In the genomic region with DNA sequence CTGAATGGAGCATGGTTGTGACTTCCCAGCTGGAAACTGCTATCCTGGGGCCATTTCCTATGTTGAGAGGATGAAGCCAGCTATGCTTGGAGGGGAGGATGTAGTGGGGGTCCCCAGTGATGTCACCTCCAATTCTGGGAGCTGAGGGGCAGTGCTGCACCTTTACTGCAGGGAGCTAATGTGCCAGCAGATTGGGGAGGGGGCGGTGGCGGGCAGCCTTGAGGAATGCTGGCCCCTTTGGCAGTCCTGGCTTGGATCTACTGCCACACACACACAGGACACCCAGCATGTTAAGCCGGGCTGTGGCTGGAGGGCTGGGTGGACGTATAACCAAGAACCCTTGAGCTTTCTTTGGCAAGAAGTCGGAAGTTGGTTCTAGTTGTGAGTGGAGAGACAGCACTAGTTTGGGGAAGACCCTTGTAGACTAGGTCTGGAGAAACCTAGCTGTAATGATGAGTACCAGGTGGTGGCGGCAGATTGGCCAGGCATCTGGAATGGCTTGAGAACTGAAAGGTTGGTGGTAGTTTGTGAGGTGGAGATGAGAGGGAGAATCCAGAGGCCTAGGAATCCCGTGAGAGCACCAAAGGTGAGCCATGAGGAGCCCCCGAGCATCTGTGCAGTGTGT, we compare ENCODE assay signal across 8 mouse cellular contexts. TPM values are rescaled to one million over a fixed set of nuclear protein-coding genes. Genes with fewer than 3 reads are reported as not detected.
DNase-seq lines count a peak whose midpoint lies in the region; ATAC-seq lines count a peak whose summit lies in the region.
"Had no signal": no experiment of that assay in that cellular context is flagged by ENCODE, and none has a peak within 500 bp of the region (broad histone marks: within the 10 kb centered on the region; RNA-seq: fewer than 3 reads in every experiment).

No protein-coding gene starts in this region.

- H3K4me2 ChIP-seq in kidney, embryonic 16.5 days (replicated peaks; ENCODE audit: low read depth, low read length): peak overlapping the region; percentile 99
- H3K4me2 ChIP-seq in forebrain, embryonic 13.5 days: peak overlapping the region; percentile 92
- H3K4me2 ChIP-seq in limb, embryonic 11.5 days (ENCODE audit: low read depth, severe bottlenecking): peak overlapping the region; percentile 97
- peak overlapping the region; percentile 99 for H3K4me2 ChIP-seq in neural tube, embryonic 13.5 days

- H3K27ac ChIP-seq in kidney, embryonic 16.5 days (ENCODE audit: low read length): no peak overlapping the region
- H3K27ac ChIP-seq in forebrain, embryonic 13.5 days: no peak overlapping the region
- no peak overlapping the region for H3K27ac ChIP-seq in limb, embryonic 11.5 days (replicated peaks; ENCODE audit: low read depth, low read length)
- H3K27ac ChIP-seq in neural tube, embryonic 13.5 days (replicated peaks): no peak overlapping the region

- peaks cover 41% of the 10 kb centered on the region for H3K4me1 ChIP-seq in kidney, embryonic 16.5 days (ENCODE audit: insufficient read depth, low read length)
- H3K4me1 ChIP-seq in forebrain, embryonic 13.5 days: peaks cover 41% of the 10 kb centered on the region
- peaks cover 28% of the 10 kb centered on the region for H3K4me1 ChIP-seq in limb, embryonic 11.5 days (ENCODE audit: control insufficient read depth, insufficient read depth, low read length)
- H3K4me1 ChIP-seq in neural tube, embryonic 13.5 days (replicated peaks): peaks cover 35% of the 10 kb centered on the region

- no peak for DNase-seq in kidney, postnatal 25 days
- DNase-seq in limb, embryonic 11.5 days (ENCODE audit: low spot score): no peak
- no peak for DNase-seq in thymus, postnatal 14 days
- DNase-seq in gastrocnemius, adult 18-20 months (ENCODE audit: low spot score): no peak
- DNase-seq: right cerebral cortex, adult 18-20 months had no signal

- H3K36me3 ChIP-seq in kidney, embryonic 16.5 days (ENCODE audit: insufficient read depth, low read length): peaks cover 11% of the 10 kb centered on the region
- peaks cover 48% of the 10 kb centered on the region for H3K36me3 ChIP-seq in forebrain, embryonic 13.5 days (ENCODE audit: poor library complexity, severe bottlenecking)
- peaks cover 6% of the 10 kb centered on the region; the same call in 1 of the 2 replicates for H3K36me3 ChIP-seq in limb, embryonic 11.5 days (ENCODE audit: control insufficient read depth, insufficient read depth, low read length)
- H3K36me3 ChIP-seq in neural tube, embryonic 13.5 days: peaks cover 49% of the 10 kb centered on the region

- no peak for ATAC-seq in kidney, embryonic 16.5 days (ENCODE audit: low FRiP score, low TSS enrichment)
- no peak for ATAC-seq in forebrain, embryonic 13.5 days
- no peak for ATAC-seq in limb, embryonic 11.5 days (ENCODE audit: insufficient number of reproducible peaks, low FRiP score, low TSS enrichment, low read depth)
- no peak for ATAC-seq in neural tube, embryonic 13.5 days (ENCODE audit: low read depth)

- 52% methylated on average over 8 of the region's 8 CpGs for WGBS in kidney, embryonic 16.5 days
- WGBS in forebrain, embryonic 13.5 days: 62% methylated on average over 8 of the region's 8 CpGs
- 52% methylated on average over 8 of the region's 8 CpGs for WGBS in limb, embryonic 11.5 days
- WGBS in neural tube, embryonic 13.5 days: 58% methylated on average over 8 of the region's 8 CpGs

- no peak overlapping the region; the same call in 1 of the 2 replicates for H3K4me3 ChIP-seq in kidney, embryonic 16.5 days (ENCODE audit: low read length)
- H3K4me3 ChIP-seq in forebrain, embryonic 13.5 days: peak overlapping the region; percentile 63; the same call in 1 of the 2 replicates
- H3K4me3 ChIP-seq in limb, embryonic 11.5 days (ENCODE audit: low read depth, low read length): no peak overlapping the region
- peak overlapping the region; percentile 51; the same call in 1 of the 2 replicates for H3K4me3 ChIP-seq in neural tube, embryonic 13.5 days

- peak overlapping the region; percentile 74; the same call in 1 of the 2 replicates for H3K9ac ChIP-seq in kidney, embryonic 16.5 days (replicated peaks; ENCODE audit: low read length)
- peak overlapping the region; percentile 77 for H3K9ac ChIP-seq in forebrain, embryonic 13.5 days
- no peak overlapping the region for H3K9ac ChIP-seq in limb, embryonic 11.5 days (ENCODE audit: low read length)
- peak overlapping the region; percentile 75; the same call in 1 of the 2 replicates for H3K9ac ChIP-seq in neural tube, embryonic 13.5 days

- no peaks in the 10 kb centered on the region for H3K27me3 ChIP-seq in kidney, embryonic 16.5 days (ENCODE audit: insufficient read depth, low read length)
- no peaks in the 10 kb centered on the region for H3K27me3 ChIP-seq in forebrain, embryonic 13.5 days
- no peaks in the 10 kb centered on the region for H3K27me3 ChIP-seq in limb, embryonic 11.5 days (ENCODE audit: control insufficient read depth, insufficient read depth, low read length)
- H3K27me3 ChIP-seq in neural tube, embryonic 13.5 days: no peaks in the 10 kb centered on the region

- H3K9me3 ChIP-seq in kidney, embryonic 16.5 days (ENCODE audit: low read length): no peaks in the 10 kb centered on the region
- no peaks in the 10 kb centered on the region for H3K9me3 ChIP-seq in forebrain, embryonic 13.5 days (replicated peaks)
- H3K9me3 ChIP-seq in limb, embryonic 11.5 days (ENCODE audit: control insufficient read depth, low read length): no peaks in the 10 kb centered on the region
- no peaks in the 10 kb centered on the region for H3K9me3 ChIP-seq in neural tube, embryonic 13.5 days

RNA-seq across cellular contexts. Expression of a gene that starts 1.4 kb away (rescaled TPM):
- polyA plus RNA-seq in kidney, embryonic 16.5 days (2015; fragmentation: Nextera tagmentation; extraction: Ambion mirVana): 151 TPM in 2 replicates
- 127 TPM in 2 replicates for polyA plus RNA-seq in forebrain, embryonic 13.5 days (2015; fragmentation: Nextera tagmentation; extraction: Ambion mirVana)
- polyA plus RNA-seq in limb, embryonic 11.5 days (2014; fragmentation: Nextera tagmentation; extraction: Ambion mirVana): 126 and 127 TPM in 2 replicates
- polyA plus RNA-seq in neural tube, embryonic 13.5 days (2015; fragmentation: Nextera tagmentation; extraction: Ambion mirVana): 91.2 and 101 TPM in 2 replicates
- 10 to 100 TPM; 24.2 to 32.0 TPM for total RNA-seq in gastrocnemius, adult 18-20 months (2021)

RNA-seq across cellular contexts. Expression of a gene that starts 1.6 kb away (rescaled TPM):
- 69.2 and 71.3 TPM in 2 replicates for polyA plus RNA-seq in kidney, embryonic 16.5 days (2015; fragmentation: Nextera tagmentation; extraction: Ambion mirVana)
- 64.5 and 72.9 TPM in 2 replicates for polyA plus RNA-seq in forebrain, embryonic 13.5 days (2015; fragmentation: Nextera tagmentation; extraction: Ambion mirVana)
- 44.3 and 47.8 TPM in 2 replicates for polyA plus RNA-seq in limb, embryonic 11.5 days (2014; fragmentation: Nextera tagmentation; extraction: Ambion mirVana)
- 64.4 and 66.0 TPM in 2 replicates for polyA plus RNA-seq in neural tube, embryonic 13.5 days (2015; fragmentation: Nextera tagmentation; extraction: Ambion mirVana)
- 1 to 10 TPM; 2.3 to 3.0 TPM for total RNA-seq in gastrocnemius, adult 18-20 months (2021)

RNA-seq across cellular contexts. Expression of a gene that starts 9.2 kb away (rescaled TPM):
- 32.5 and 38.7 TPM in 2 replicates for polyA plus RNA-seq in kidney, embryonic 16.5 days (2015; fragmentation: Nextera tagmentation; extraction: Ambion mirVana)
- 83.0 and 105 TPM in 2 replicates for polyA plus RNA-seq in forebrain, embryonic 13.5 days (2015; fragmentation: Nextera tagmentation; extraction: Ambion mirVana)
- 7.4 and 12.8 TPM in 2 replicates for polyA plus RNA-seq in limb, embryonic 11.5 days (2014; fragmentation: Nextera tagmentation; extraction: Ambion mirVana)
- 235 and 267 TPM in 2 replicates for polyA plus RNA-seq in neural tube, embryonic 13.5 days (2015; fragmentation: Nextera tagmentation; extraction: Ambion mirVana)
- total RNA-seq in gastrocnemius, adult 18-20 months (2021): 1 to 10 TPM in 1 of 2 experiments, under 1 TPM in 1; 0.95 to 1.3 TPM

RNA-seq across cellular contexts. Expression of a gene that starts 15.0 kb away (rescaled TPM):
- polyA plus RNA-seq in kidney, embryonic 16.5 days (2015; fragmentation: Nextera tagmentation; extraction: Ambion mirVana): 49.4 and 56.5 TPM in 2 replicates
- polyA plus RNA-seq in forebrain, embryonic 13.5 days (2015; fragmentation: Nextera tagmentation; extraction: Ambion mirVana): 7.8 and 9.5 TPM in 2 replicates
- polyA plus RNA-seq in limb, embryonic 11.5 days (2014; fragmentation: Nextera tagmentation; extraction: Ambion mirVana): 12.4 and 16.5 TPM in 2 replicates
- 10.6 and 13.0 TPM in 2 replicates for polyA plus RNA-seq in neural tube, embryonic 13.5 days (2015; fragmentation: Nextera tagmentation; extraction: Ambion mirVana)
- 1 to 10 TPM; 8.2 to 9.6 TPM for total RNA-seq in gastrocnemius, adult 18-20 months (2021)

RNA-seq across cellular contexts. Expression of a gene that starts 19.8 kb away (rescaled TPM):
- 2.1 and 4.3 TPM in 2 replicates for polyA plus RNA-seq in kidney, embryonic 16.5 days (2015; fragmentation: Nextera tagmentation; extraction: Ambion mirVana)
- polyA plus RNA-seq in forebrain, embryonic 13.5 days (2015; fragmentation: Nextera tagmentation; extraction: Ambion mirVana): 0.26 TPM in 1 of 2 replicates, not detected in the other
- polyA plus RNA-seq in limb, embryonic 11.5 days (2014; fragmentation: Nextera tagmentation; extraction: Ambion mirVana): 6.7 and 7.4 TPM in 2 replicates
- polyA plus RNA-seq in neural tube, embryonic 13.5 days (2015; fragmentation: Nextera tagmentation; extraction: Ambion mirVana): 0.99 and 1.2 TPM in 2 replicates
- 10 to 100 TPM; 11.6 to 16.9 TPM for total RNA-seq in gastrocnemius, adult 18-20 months (2021)

Comparison
In these comparisons a context has a peak if more than half of its experiments do, and no peak if none do; other contexts are left out.
1. H3K4me3 ChIP-seq: peak in forebrain, embryonic 13.5 days (single experiment) and neural tube, embryonic 13.5 days (single experiment); none in kidney, embryonic 16.5 days (single experiment) and limb, embryonic 11.5 days (single experiment).
2. Peak in every context shown above with its lines, with median percentiles within 50 percentile points of each other: H3K4me2 ChIP-seq.